Mouse (Mus musculus) small intestine, adult 2 months (tissue): ENCODE results near the gene Gba.

Experiments used
- CTCF ChIP-seq: fragments of 200-500 bp; IDR thresholded peaks from 2 replicates; pipeline ENCODE4 v1.5.1; 2012; ENCODE audit warnings: low read depth, mild to moderate bottlenecking, control low read depth, inconsistent platforms, low read length, moderate library complexity, mixed read lengths; ENCODE audit not compliant: insufficient replicate concordance, insufficient read length; ENCODE audit errors: extremely low read depth
- POLR2A ChIP-seq: fragments of 200-500 bp; IDR thresholded peaks from 2 replicates; pipeline ENCODE4 v1.6.1; 2012; ENCODE audit warnings: low read depth, mild to moderate bottlenecking, control low read depth, inconsistent platforms, low read length, moderate library complexity

DNA sequence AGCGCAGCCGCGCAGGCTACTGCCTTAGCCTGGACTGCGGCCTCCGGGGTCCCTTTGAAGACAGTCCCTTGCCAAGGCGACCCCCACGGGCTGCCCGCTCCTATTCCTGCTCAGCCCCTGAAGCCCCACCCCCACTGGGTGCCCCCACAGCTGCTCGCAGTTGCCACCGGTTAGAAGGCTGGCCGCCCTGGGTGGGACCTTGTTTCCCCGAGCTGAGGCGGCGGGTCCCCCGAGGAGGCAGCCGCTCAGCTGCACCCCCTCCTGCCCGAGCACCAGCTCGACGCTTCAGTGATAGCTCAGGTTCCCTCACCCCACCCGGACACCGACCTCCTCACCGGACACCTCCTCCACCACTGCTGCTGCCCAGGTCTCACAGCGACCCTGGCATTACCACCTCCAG is 15.5 kb upstream of the Gba start:
- no peak for TF ChIP-seq CTCF
- no peak for TF ChIP-seq POLR2A
